Mouse (Mus musculus) splenic B cell, adult 2 months (primary cell): Measurements from ENCODE around the gene Phactr1.
"Not testable (repeated sequence)": the region's sequence is repeated elsewhere in the genome, so short reads cannot be mapped to it uniquely, and the experiment has no call there.

Experiments
- DNase-seq: peaks from one replicate; pipeline ENCODE4 v3.0.0-alpha.2; 2011; ENCODE audit warnings: low read depth, low spot score
- H3K27me3 ChIP-seq: 2 replicates; pipeline ENCODE4 v1.6.1; 2012; ENCODE audit warnings: mild to moderate bottlenecking, low read length, moderate library complexity, mixed read lengths; ENCODE audit not compliant: control insufficient read depth, poor library complexity, insufficient read depth, severe bottlenecking
- H3K36me3 ChIP-seq: 2 replicates; pipeline ENCODE4 v1.6.1; 2012; ENCODE audit warnings: mild to moderate bottlenecking, low read length, moderate library complexity, mixed read lengths; ENCODE audit not compliant: control insufficient read depth, poor library complexity, insufficient read depth, severe bottlenecking

The Phactr1 gene

DNA sequence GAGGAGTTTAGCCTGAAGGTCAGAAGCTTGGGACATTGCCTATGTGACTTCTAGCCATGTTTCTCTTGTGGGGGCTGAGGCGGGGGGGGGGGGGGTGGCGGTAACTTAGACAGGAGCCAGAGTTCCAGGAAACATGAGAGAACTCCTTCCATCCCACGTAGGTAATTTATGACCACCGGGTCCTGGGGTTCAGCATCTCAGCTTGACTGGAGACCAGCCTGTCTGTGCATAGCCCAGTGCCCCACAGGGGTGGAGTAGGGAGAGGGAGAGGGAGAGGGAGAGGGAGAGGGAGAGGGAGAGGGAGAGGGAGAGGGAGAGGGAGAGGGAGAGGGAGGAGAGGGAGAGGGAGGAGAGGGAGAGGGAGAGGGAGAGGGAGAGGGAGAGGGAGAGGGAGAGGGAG is 264.8 kb downstream of the Phactr1 start:
- H3K36me3 ChIP-seq, DNase-seq, H3K27me3 ChIP-seq: not testable (repeated sequence)

DNA sequence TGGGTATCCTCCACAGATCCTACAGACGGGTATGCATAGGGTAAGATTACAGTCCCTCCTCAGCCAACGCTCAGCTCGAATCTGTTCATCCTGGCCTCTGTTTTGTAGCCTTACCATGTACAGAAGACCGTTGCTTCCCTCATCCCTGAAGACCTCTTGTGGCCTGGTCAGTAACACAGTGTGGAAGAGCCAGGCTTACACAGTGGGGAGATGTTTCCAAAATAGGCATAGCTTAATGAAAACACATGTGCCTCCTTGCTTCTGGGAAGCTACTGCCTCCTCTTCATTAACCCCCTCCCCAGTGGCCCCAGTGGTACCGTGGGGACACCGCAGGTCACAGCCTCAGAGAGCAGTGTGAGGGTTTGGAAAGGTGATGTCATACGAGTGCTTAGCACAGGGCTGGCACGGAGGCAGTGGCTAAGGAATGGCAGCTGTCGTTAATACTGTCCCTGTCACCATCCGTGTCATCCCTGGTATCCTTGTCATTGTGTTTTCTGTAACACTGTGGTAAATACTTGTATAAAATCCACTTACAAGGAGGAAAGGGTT is 268.4 kb downstream of the Phactr1 start:
- H3K36me3 ChIP-seq, result no peaks in the 10 kb centered on the region
- no peaks in the 10 kb centered on the region for H3K27me3 ChIP-seq
- no peak for DNase-seq

DNA sequence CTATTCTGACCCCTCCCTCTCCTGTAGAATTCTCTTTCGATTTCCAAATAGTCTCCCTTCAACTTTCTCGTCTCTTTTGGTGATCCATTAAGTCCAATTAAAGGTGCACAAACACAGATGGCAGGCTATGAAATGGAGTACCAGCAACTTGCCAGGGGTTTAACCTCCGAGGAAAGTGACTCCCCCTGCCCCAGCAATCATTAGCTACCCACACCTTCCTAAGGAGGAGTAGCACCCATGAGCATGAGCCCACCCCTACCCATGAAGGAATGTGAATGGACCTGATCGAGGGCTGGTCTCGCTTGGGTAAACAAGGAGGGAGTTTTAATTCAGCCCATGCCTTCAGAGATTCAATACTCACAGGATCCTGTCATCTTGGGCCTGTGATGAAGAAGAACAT is 268.9 kb downstream of the Phactr1 start:
- DNase-seq, result no peak
- Histone ChIP-seq H3K27me3 (no peaks in the 10 kb centered on the region), H3K36me3 (no peaks in the 10 kb centered on the region)

GRCm38 (mm10) chr13:42950056-42950455 is 269.6 kb downstream of the Phactr1 start:
- H3K27me3 ChIP-seq, result no peaks in the 10 kb centered on the region
- DNase-seq, result no peak
- no peaks in the 10 kb centered on the region for H3K36me3 ChIP-seq

DNA sequence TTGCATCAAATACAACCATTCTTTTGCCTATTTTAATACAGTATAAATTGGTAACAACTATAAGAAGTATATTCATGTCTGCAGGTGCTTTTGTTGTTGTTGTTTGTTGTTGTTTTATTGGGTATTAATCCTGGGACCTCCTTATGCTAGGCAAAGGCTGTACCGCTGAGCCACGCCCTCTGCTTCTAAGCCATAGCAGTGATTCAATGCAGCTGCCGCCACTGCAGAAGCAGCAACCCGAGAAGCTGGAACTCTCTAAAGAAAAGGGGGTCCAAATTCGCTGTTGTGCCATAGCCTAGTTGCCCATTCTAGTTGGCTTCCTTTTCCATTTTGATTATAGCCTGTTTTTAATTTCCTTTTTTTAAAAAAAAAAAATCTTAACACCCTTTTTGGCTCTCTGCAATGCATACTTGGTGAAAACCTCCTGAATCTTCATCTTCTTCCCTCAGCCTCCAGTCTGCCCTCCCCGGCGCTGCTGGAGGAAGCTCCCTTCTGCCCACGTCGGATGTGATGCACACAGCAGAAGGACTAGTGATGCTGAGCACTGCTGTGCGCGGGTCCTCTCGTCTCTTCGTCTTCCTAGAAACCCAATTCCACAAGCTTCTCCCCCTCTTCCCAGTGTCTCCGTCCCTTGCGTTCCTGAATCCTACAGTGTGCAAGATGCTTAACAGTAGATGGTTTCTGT is 271.8 kb downstream of the Phactr1 start:
- DNase-seq, result no peak
- no peaks in the 10 kb centered on the region for H3K36me3 ChIP-seq
- H3K27me3 ChIP-seq, result no peaks in the 10 kb centered on the region

- no peak for DNase-seq
- no peaks in the 10 kb centered on the region for H3K27me3 ChIP-seq
- no peaks in the 10 kb centered on the region for H3K36me3 ChIP-seq
Observed at GRCm38 (mm10) chr13:42953071-42953470, 272.6 kb downstream of the Phactr1 start.

- H3K27me3 ChIP-seq, result no peaks in the 10 kb centered on the region
- DNase-seq, result no peak
- no peaks in the 10 kb centered on the region for H3K36me3 ChIP-seq
Observed at GRCm38 (mm10) chr13:42954116-42954515, 273.7 kb downstream of the Phactr1 start.

GRCm38 (mm10) chr13:42956327-42956726 is 275.9 kb downstream of the Phactr1 start:
- Histone ChIP-seq H3K36me3 (no peaks in the 10 kb centered on the region), H3K27me3 (no peaks in the 10 kb centered on the region)
- no peak for DNase-seq

GRCm38 (mm10) chr13:42957856-42958255 is 277.4 kb downstream of the Phactr1 start:
- no peaks in the 10 kb centered on the region for H3K36me3 ChIP-seq
- no peak for DNase-seq
- no peaks in the 10 kb centered on the region for H3K27me3 ChIP-seq

DNA sequence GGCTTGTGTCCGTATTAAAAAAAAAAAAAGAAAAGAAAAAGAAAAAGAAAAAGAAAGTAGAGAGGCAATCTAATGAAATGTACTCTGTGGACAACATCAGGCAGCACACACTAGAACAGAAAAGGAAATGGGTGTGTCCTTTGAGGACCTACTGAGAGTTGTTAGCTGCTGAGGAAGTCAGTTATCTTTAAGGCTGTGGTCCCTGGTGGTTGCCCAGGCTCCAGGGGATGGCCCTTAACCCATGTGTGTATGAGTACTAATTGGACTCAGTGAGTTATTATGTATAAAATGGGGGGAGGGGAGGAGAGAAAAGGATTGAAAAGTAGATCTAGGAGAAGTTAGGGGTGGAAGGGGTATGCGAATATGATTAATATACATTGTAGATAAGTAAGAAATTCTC is 278.4 kb downstream of the Phactr1 start:
- no peak for DNase-seq
- Histone ChIP-seq H3K27me3 (no peaks in the 10 kb centered on the region), H3K36me3 (no peaks in the 10 kb centered on the region)

GRCm38 (mm10) chr13:42961561-42961960 is 281.1 kb downstream of the Phactr1 start:
- no peak for DNase-seq
- no peaks in the 10 kb centered on the region for H3K27me3 ChIP-seq
- H3K36me3 ChIP-seq, result no peaks in the 10 kb centered on the region

DNA sequence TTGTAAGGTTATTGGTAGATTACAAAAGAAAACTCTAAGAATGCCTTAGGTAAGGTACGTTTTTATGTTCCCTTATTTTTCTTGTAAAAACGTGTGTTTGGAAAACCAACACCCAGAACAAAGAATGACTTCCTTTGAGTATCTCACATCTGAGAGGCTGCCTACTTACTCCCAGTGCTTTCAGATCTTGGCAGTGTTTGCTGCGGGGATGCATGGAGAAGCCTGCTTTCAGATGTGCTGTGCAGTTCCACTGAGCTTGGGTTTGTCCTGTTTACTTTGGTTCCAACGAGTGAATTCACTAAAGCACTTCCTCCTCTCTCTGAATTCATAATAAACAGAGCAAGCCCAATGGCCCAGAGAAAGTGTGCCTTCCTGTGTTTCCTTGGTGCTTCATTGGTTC is 288.1 kb downstream of the Phactr1 start:
- no peak for DNase-seq
- H3K27me3 ChIP-seq, result no peaks in the 10 kb centered on the region
- H3K36me3 ChIP-seq, result no peaks in the 10 kb centered on the region

DNA sequence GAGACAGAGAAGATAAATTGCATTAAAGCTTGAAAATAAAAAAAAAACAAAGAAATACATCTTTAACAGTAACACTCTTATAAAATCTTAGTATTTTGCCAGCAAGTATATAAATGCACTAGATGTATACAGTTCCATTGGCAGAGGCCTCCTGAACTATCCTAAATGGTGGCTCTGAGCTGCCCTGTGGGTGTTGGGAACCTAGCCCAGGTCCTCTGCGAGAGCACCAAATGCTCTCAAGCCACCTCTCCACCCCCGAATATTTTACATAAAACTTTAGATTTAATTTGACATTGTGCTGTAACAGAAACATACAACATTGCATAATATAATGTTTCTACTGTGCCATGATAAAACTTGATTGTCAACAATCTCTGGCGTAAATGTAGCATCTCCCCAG is 293.1 kb downstream of the Phactr1 start:
- DNase-seq, result no peak
- H3K27me3 ChIP-seq, result no peaks in the 10 kb centered on the region
- no peaks in the 10 kb centered on the region for H3K36me3 ChIP-seq

- Histone ChIP-seq H3K36me3 (no peaks in the 10 kb centered on the region), H3K27me3 (no peaks in the 10 kb centered on the region)
- DNase-seq, result no peak
Observed at GRCm38 (mm10) chr13:42973961-42974360, 293.5 kb downstream of the Phactr1 start.

GRCm38 (mm10) chr13:42974506-42974905 is 294.1 kb downstream of the Phactr1 start:
- no peak for DNase-seq
- Histone ChIP-seq H3K36me3 (no peaks in the 10 kb centered on the region), H3K27me3 (no peaks in the 10 kb centered on the region)

- Histone ChIP-seq H3K27me3 (no peaks in the 10 kb centered on the region), H3K36me3 (no peaks in the 10 kb centered on the region)
- no peak for DNase-seq
Observed at GRCm38 (mm10) chr13:42976144-42976543, 295.7 kb downstream of the Phactr1 start.
